Mouse (Mus musculus) stomach, postnatal 0 days (tissue): ENCODE data around the gene Eif2s2. TPM values are rescaled to one million over a fixed set of nuclear protein-coding genes. Genes with fewer than 3 reads are reported as not detected.

Experiments used
- ATAC-seq: fragments of 200-750 bp; cut with Nextera tagmentation; 2 replicates; pipeline ENCODE4 v1.8.0; 2017; ENCODE audit not compliant: low FRiP score, low TSS enrichment
- DNase-seq: peaks from one replicate; pipeline ENCODE4 v3.0.0-alpha.2; 2016; ENCODE audit warnings: low spot score
- H3K27ac ChIP-seq: fragments of 300-500 bp; sonication (generic); replicated peaks from 2 replicates; pipeline ENCODE4 v1.5.1; 2014; ENCODE audit warnings: mild to moderate bottlenecking, control low read depth
- H3K27me3 ChIP-seq: fragments of 300-500 bp; sonication (generic); 2 replicates; pipeline ENCODE4 v1.6.1; 2014; ENCODE audit warnings: low read length; ENCODE audit not compliant: control insufficient read depth, insufficient read depth
- H3K36me3 ChIP-seq: fragments of 300-500 bp; sonication (generic); 2 replicates; pipeline ENCODE4 v1.6.1; 2014; ENCODE audit warnings: low read length, mixed read lengths; ENCODE audit not compliant: control insufficient read depth, insufficient read depth
- H3K4me1 ChIP-seq: fragments of 300-500 bp; sonication (generic); replicated peaks from 2 replicates; pipeline ENCODE4 v1.6.1; 2014; ENCODE audit warnings: antibody characterized with exemption; ENCODE audit not compliant: control insufficient read depth, insufficient read depth
- H3K4me2 ChIP-seq: fragments of 300-500 bp; sonication (generic); replicated peaks from 2 replicates; pipeline ENCODE4 v1.6.1; 2014; ENCODE audit warnings: low read depth, mild to moderate bottlenecking, control low read depth, moderate library complexity
- H3K4me3 ChIP-seq: fragments of 300-500 bp; sonication (generic); 2 replicates; pipeline ENCODE4 v1.5.1; 2014; ENCODE audit warnings: low read depth, low read length, control low read depth
- H3K9ac ChIP-seq: fragments of 300-500 bp; sonication (generic); 2 replicates; pipeline ENCODE4 v1.6.1; 2014; ENCODE audit warnings: mild to moderate bottlenecking, low read length, control low read depth, mixed read lengths
- H3K9me3 ChIP-seq: fragments of 300-500 bp; sonication (generic); 2 replicates; pipeline ENCODE4 v1.6.1; 2016; ENCODE audit warnings: low read length; ENCODE audit not compliant: control insufficient read depth
- CTCF ChIP-seq: IDR thresholded peaks from 2 replicates; pipeline ENCODE4 v1.5.1; 2016; ENCODE audit warnings: antibody characterized with exemption, low read depth, mild to moderate bottlenecking, moderate library complexity
- EP300 ChIP-seq: optimal IDR thresholded peaks from 2 replicates; pipeline ENCODE3; 2016; ENCODE audit warnings: antibody characterized with exemption
- WGBS: fragments of 180-500 bp; shearing (Covaris S2); extraction: QIAGEN DNeasy Blood & Tissue Kit; methylation state at CpG from one replicate; pipeline ENCODE4 v1.1.7; 2014; 5-methylcytosine and 5-hydroxymethylcytosine counted together
- polyA plus RNA-seq: library from polyadenylated mRNA; unstranded; fragments of >200 nt; fragmentation: Nextera tagmentation; extraction: Ambion mirVana; gene quantifications from 2 replicates; pipeline ENCODE4 v1.2.1, GENCODE M21; 2015

Eif2s2 gene
- polyA plus RNA-seq, 1 experiment from 2014 or later, result 83.9 TPM

- Histone ChIP-seq H3K36me3 (peaks cover 5% of the 10 kb centered on the region), H3K27me3 (no peaks in the 10 kb centered on the region), H3K9ac (no peak overlapping the region), H3K4me2 (no peak overlapping the region), H3K4me3 (no peak overlapping the region), H3K9me3 (no peaks in the 10 kb centered on the region), H3K27ac (no peak overlapping the region), H3K4me1 (no peaks in the 10 kb centered on the region)
- TF ChIP-seq CTCF, result no peak
- no peak for TF ChIP-seq EP300
- WGBS, result 57% methylated on average over 2 of the region's 2 CpGs
- ATAC-seq (no peak), DNase-seq (no peak)
Measured at GRCm38 (mm10) chr2:154876621-154877020, 16.1 kb downstream of the Eif2s2 start.

DNA sequence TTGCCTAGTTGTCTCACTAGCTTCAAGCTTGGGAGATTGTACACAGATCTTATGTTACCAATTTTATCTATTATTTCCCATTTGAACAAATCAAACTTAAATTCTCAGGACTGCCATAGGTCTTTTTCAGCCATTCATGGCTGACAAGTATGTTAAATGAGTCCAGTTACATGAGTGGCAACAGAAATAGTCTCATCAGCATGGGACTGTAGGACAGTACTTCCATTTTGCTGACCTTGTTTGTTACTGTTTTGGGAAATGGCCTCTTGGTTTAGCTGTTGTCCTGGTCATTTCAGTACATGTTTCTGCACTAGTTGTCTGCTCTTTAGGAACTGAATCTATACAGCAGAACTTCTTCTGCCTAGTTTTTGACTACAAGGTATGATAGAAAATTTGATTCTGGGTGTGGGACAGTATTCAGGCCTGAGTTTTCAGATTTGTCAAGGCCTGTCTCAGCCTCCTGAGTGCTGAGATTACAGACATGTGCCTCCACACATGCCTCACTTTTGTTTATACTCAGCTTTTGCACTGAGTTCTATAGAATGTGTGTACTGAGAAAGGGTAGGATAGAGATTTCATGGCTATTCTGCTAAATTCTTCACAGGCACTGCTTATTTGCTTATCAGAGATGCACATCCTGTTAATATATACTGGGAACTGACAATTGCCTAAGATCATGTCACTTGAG is 22.6 kb downstream of the Eif2s2 start:
- H3K27ac ChIP-seq, result no peak overlapping the region
- H3K27me3 ChIP-seq, result no peaks in the 10 kb centered on the region
- no peak overlapping the region for H3K4me2 ChIP-seq
- ATAC-seq (no peak), DNase-seq (no peak)
- H3K36me3 ChIP-seq, result peaks cover 23% of the 10 kb centered on the region
- TF ChIP-seq CTCF, result no peak
- no peak for TF ChIP-seq EP300
- no peaks in the 10 kb centered on the region for H3K9me3 ChIP-seq
- no peak overlapping the region for H3K4me3 ChIP-seq
- no peak overlapping the region for H3K9ac ChIP-seq
- H3K4me1 ChIP-seq, result no peaks in the 10 kb centered on the region

DNA sequence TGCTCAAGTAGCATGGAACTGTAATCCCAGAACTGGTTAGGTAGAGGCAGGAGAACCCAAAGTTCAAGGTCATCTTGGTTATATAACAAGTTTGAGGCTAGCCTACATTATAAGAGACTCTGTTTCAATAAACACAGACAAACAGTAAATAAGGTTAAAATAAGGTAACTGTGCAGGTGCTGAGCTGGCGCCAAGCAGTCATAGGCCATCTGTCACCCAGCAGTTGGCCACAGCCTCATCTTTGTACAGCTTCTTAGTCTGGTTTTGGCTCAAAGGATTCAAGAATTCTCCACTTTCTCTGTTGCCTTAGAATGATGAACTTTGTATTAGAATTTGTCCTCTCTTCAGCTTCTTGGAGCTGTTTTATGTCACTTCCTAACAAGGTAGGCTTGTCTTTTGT is 24.6 kb downstream of the Eif2s2 start:
- WGBS, result 86% methylated on average over 1 of the region's 1 CpGs
- Histone ChIP-seq H3K4me1 (no peaks in the 10 kb centered on the region), H3K9ac (no peak overlapping the region), H3K27me3 (no peaks in the 10 kb centered on the region), H3K4me2 (no peak overlapping the region), H3K36me3 (peaks cover 30% of the 10 kb centered on the region), H3K4me3 (no peak overlapping the region), H3K27ac (no peak overlapping the region), H3K9me3 (no peaks in the 10 kb centered on the region)
- DNase-seq, result no peak
- no peak for ATAC-seq
- TF ChIP-seq CTCF (no peak), EP300 (no peak)

DNA sequence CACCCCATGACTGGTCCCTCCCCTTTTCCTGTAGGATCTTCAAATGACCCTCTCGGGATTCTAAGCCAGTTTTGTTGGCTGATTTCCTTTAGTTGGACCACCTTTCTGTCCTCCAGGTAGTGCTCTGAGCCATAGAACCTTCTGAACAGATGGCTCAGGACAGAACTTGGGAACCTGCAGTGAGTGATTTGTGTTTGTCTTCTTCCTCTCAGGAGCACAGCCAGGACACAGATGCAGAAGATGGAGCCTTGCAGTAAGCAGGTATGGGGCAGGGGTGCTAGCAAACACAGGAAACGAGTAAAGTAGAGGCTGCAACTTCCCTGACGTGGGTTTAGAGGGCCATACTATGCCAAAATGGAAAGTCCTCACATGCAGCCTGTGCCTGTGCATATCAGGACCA is 27.0 kb downstream of the Eif2s2 start:
- WGBS, result 64% methylated on average over 3 of the region's 3 CpGs
- Histone ChIP-seq H3K9me3 (no peaks in the 10 kb centered on the region), H3K27me3 (no peaks in the 10 kb centered on the region), H3K27ac (no peak overlapping the region), H3K4me3 (no peak overlapping the region), H3K36me3 (peaks cover 26% of the 10 kb centered on the region), H3K9ac (no peak overlapping the region), H3K4me1 (no peaks in the 10 kb centered on the region), H3K4me2 (no peak overlapping the region)
- TF ChIP-seq EP300 (no peak), CTCF (no peak)
- ATAC-seq (no peak), DNase-seq (no peak)

DNA sequence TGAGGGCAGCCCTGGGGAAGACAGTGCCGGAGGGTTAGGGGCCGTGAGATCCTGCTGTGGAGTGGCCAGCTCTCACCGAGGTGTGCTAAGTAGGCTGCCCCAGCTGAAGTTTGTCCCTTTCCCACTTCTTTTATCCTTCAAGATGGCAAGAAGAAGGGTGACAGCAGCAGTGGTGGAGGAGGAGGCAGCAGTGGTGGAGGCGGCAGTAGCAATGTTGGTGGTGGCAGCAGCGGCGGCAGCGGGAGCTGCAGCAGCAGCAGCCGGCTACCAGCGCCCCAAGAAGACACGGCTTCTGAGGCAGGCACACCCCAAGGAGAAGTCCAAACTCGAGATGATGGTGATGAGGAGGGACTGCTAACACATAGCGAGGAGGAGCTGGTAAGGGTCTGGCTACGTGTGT is 29.1 kb downstream of the Eif2s2 start:
- no peak for ATAC-seq
- no peaks in the 10 kb centered on the region for H3K27me3 ChIP-seq
- DNase-seq, result no peak
- no peaks in the 10 kb centered on the region for H3K9me3 ChIP-seq
- no peaks in the 10 kb centered on the region for H3K4me1 ChIP-seq
- H3K36me3 ChIP-seq, result peaks cover 16% of the 10 kb centered on the region
- H3K4me2 ChIP-seq, result no peak overlapping the region
- no peak overlapping the region for H3K4me3 ChIP-seq
- H3K27ac ChIP-seq, result no peak overlapping the region
- WGBS, result 94% methylated on average over 13 of the region's 13 CpGs
- no peak overlapping the region for H3K9ac ChIP-seq
- TF ChIP-seq EP300 (no peak), CTCF (no peak)

GRCm38 (mm10) chr2:154855383-154855782 is 37.4 kb downstream of the Eif2s2 start:
- Histone ChIP-seq H3K9ac (no peak overlapping the region), H3K27ac (no peak overlapping the region), H3K27me3 (no peaks in the 10 kb centered on the region), H3K4me1 (no peaks in the 10 kb centered on the region), H3K9me3 (no peaks in the 10 kb centered on the region), H3K36me3 (no peaks in the 10 kb centered on the region), H3K4me2 (no peak overlapping the region), H3K4me3 (no peak overlapping the region)
- 68% methylated on average over 1 of the region's 1 CpGs for WGBS
- DNase-seq (peak; percentile 34), ATAC-seq (no peak)
- TF ChIP-seq EP300 (no peak), CTCF (peak; percentile 79)
